In genomic region chr4:125222922-125223321, GRCm38 (mm10) we compare ENCODE assay signal across 14 mouse cellular contexts.
"Had no signal": no experiment of that assay in that cellular context is flagged by ENCODE, and none has a peak within 500 bp of the region (broad histone marks: within the 10 kb centered on the region; RNA-seq: fewer than 3 reads in every experiment).

No protein-coding gene starts in this region.

- H3K4me3 ChIP-seq: limb, embryonic 10.5 days; liver, embryonic 15.5 days; midbrain, embryonic 15.5 days; stomach, embryonic 15.5 days had no signal

- H3K36me3 ChIP-seq: limb, embryonic 10.5 days; liver, embryonic 15.5 days; midbrain, embryonic 15.5 days; stomach, embryonic 15.5 days had no signal

- ATAC-seq: lung, postnatal 0 days; midbrain, embryonic 15.5 days had no signal

- H3K4me1 ChIP-seq: limb, embryonic 10.5 days; liver, embryonic 15.5 days; midbrain, embryonic 15.5 days; stomach, embryonic 15.5 days had no signal

- H3K27me3 ChIP-seq: liver, embryonic 15.5 days; stomach, embryonic 15.5 days had no signal

- H3K27ac ChIP-seq: limb, embryonic 10.5 days; liver, embryonic 15.5 days; midbrain, embryonic 15.5 days; stomach, embryonic 15.5 days had no signal

- H3K4me2 ChIP-seq: liver, embryonic 11.5 days; liver, embryonic 15.5 days; midbrain, embryonic 11.5 days; midbrain, embryonic 15.5 days; stomach, embryonic 15.5 days had no signal

- H3K9me3 ChIP-seq: limb, embryonic 10.5 days; liver, embryonic 15.5 days; midbrain, embryonic 15.5 days; stomach, embryonic 15.5 days had no signal

- H3K9ac ChIP-seq: liver, embryonic 15.5 days; midbrain, embryonic 15.5 days; stomach, embryonic 15.5 days had no signal

- DNase-seq: kidney, adult 8-10 months; kidney, postnatal 25 days; lung, adult 2 months; lung, postnatal 4 days; right cerebral cortex, postnatal 14 days; thymus, adult 2 months; thymus, postnatal 36 days had no signal
